Mouse (Mus musculus) heart, postnatal 0 days (tissue): ENCODE measurements around the gene Myrf. TPM values are rescaled to one million over a fixed set of nuclear protein-coding genes. Genes with fewer than 3 reads are reported as not detected.
A peak's percentile ranks its signal among the peaks of the same experiment; 100 is the strongest.

Experiments used
- ATAC-seq: fragments of 200-750 bp; cut with Nextera tagmentation; 2 replicates; pipeline ENCODE4 v1.8.0; 2017; ENCODE audit warnings: low read depth, moderate number of reproducible peaks, moderate library complexity; ENCODE audit not compliant: insufficient read depth
- DNase-seq: peaks from one replicate; pipeline ENCODE4 v3.0.0-alpha.2; 2016; ENCODE audit warnings: low spot score
- H3K27ac ChIP-seq: fragments of 300-500 bp; sonication (generic); 2 replicates; pipeline ENCODE4 v1.5.1; 2014; ENCODE audit warnings: low read depth, mild to moderate bottlenecking
- H3K27me3 ChIP-seq: fragments of 300-500 bp; sonication (generic); 2 replicates; pipeline ENCODE4 v1.6.1; 2014; ENCODE audit warnings: low read length, mixed read lengths; ENCODE audit not compliant: control insufficient read depth, insufficient read depth
- H3K36me3 ChIP-seq: fragments of 300-500 bp; sonication (generic); replicated peaks from 2 replicates; pipeline ENCODE4 v1.6.1; 2014; ENCODE audit warnings: low read length, mixed read lengths; ENCODE audit not compliant: control insufficient read depth, insufficient read depth
- H3K4me1 ChIP-seq: fragments of 300-500 bp; sonication (generic); 2 replicates; pipeline ENCODE4 v1.6.1; 2014; ENCODE audit warnings: antibody characterized with exemption; ENCODE audit not compliant: control insufficient read depth, insufficient read depth
- H3K4me2 ChIP-seq: fragments of 300-500 bp; sonication (generic); 2 replicates; pipeline ENCODE4 v1.6.1; 2014; ENCODE audit warnings: low read depth, mild to moderate bottlenecking, low read length, moderate library complexity
- H3K4me3 ChIP-seq: fragments of 300-500 bp; sonication (generic); 2 replicates; pipeline ENCODE4 v1.5.1; 2014; ENCODE audit warnings: low read depth, low read length
- H3K9ac ChIP-seq: fragments of 300-500 bp; sonication (generic); replicated peaks from 2 replicates; pipeline ENCODE4 v1.6.1; 2014; ENCODE audit warnings: low read depth, low read length, mixed read lengths
- H3K9me3 ChIP-seq: fragments of 300-500 bp; sonication (generic); replicated peaks from 2 replicates; pipeline ENCODE4 v1.6.1; 2016; ENCODE audit warnings: low read length; ENCODE audit not compliant: control insufficient read depth
- CTCF ChIP-seq: IDR thresholded peaks from 2 replicates; pipeline ENCODE4 v1.5.1; 2016; ENCODE audit warnings: antibody characterized with exemption, control low read depth, low read depth
- EP300 ChIP-seq: IDR thresholded peaks from 2 replicates; pipeline ENCODE4 v1.6.1; 2016; ENCODE audit warnings: antibody characterized with exemption, low read depth
- WGBS: fragments of 180-500 bp; shearing (Covaris S2); extraction: QIAGEN DNeasy Blood & Tissue Kit; methylation state at CpG from one replicate; pipeline ENCODE4 v1.1.7; 2014; 5-methylcytosine and 5-hydroxymethylcytosine counted together
- polyA plus RNA-seq: library from polyadenylated mRNA; unstranded; fragments of >200 nt; fragmentation: Nextera tagmentation; extraction: Ambion mirVana; gene quantifications from 2 replicates; pipeline ENCODE4 v1.2.1, GENCODE M21; 2015
- total RNA-seq: library from RNA; depleted of rRNA; stranded (reverse); fragments of >200 nt; gene quantifications from 2 replicates; pipeline ENCODE4 v1.2.3, GENCODE M21; 2014; ENCODE audit warnings: low replicate concordance; rRNA removed

Gene Myrf
- 4.9 and 5.3 TPM in 2 replicates for total RNA-seq
- polyA plus RNA-seq: 1.3 and 1.6 TPM in 2 replicates

DNA sequence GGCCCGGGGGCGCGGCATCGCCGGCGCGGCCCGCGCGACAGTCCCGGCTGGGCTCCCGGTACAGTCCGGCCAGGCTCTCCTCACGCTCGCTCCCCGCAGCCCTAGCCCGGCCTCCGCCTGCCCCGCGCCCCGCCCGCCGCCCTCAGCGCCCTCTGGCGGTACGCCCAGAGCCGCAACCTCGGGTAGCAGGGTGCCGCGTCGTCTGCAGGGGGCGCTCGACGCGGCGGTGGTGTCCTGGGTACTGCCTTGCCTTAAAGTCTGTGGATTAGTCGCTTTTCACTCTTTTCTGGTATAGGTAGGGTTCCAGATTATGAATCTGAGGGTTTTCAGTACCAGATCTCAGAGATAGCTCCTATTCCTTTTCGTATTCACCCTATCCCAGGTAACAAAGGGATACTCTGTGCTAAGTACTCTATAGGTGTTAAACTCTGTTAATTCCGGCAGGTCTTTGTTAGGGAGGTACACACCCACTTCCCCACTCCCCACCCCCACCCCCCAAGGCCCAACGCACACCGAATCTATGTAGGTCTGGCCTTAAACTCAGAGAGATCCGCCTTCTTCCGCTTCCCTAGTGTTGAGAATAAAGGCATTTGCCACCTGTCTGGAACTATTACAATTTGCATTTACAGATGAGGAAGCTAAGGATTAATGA, at the start of gene Myrf:
Myrf (minus strand) TSS at position 95 of the 652 bp plus-strand sequence.
- WGBS: 7% methylated on average over 43 of the region's 43 CpGs
- H3K27ac ChIP-seq: no peak within 1 kb of the TSS
- DNase-seq: peak; percentile 59

DNA sequence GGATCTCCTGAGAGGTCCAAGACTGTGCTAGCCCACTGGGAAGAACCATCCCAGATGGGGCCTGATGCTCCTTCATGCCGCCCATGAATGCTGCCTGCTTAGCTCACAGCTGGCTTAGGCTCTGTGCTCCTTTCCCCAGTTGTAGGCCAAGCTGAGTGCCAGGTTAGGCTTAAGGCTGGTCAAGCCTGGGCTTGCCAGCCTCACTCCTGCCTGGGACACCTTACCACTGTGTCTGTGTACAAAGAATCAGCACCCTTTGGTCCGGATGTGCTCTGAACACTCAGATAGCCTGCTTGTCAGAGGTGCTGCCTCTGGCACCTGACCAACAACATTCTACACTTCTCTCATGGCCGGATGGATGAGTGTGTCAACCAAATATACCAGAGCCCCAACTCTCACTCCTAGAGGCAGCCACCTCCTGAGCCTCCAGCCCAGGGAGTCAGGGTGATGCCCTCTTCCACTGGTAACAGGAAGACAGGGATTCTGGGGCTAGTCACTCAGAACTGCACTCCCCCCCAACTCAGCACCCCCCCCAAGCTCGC, 49.1 kb upstream of the Myrf start:
- ATAC-seq: no peak
- H3K27ac ChIP-seq: peak overlapping the region; percentile 50; the same call in 1 of the 2 replicates
- WGBS: 47% methylated on average over 4 of the region's 4 CpGs

More for the DNA sequence above, at the start of gene Myrf:
- Histone ChIP-seq H3K9ac (peak within 1 kb of the TSS; percentile 37; the same call in 1 of the 2 replicates), H3K36me3 (no peaks in the 10 kb centered on the region), H3K4me2 (peak within 1 kb of the TSS; percentile 75), H3K27me3 (peaks cover 15% of the 10 kb centered on the region), H3K4me3 (peak within 1 kb of the TSS; percentile 51), H3K9me3 (no peaks in the 10 kb centered on the region), H3K4me1 (0 out of 2 replicates have a peak, but pooled peaks cover 4% of the 10 kb centered on the region)
- ATAC-seq: peak; percentile 83
- TF ChIP-seq EP300 (no peak), CTCF (peak; percentile 79)

DNA sequence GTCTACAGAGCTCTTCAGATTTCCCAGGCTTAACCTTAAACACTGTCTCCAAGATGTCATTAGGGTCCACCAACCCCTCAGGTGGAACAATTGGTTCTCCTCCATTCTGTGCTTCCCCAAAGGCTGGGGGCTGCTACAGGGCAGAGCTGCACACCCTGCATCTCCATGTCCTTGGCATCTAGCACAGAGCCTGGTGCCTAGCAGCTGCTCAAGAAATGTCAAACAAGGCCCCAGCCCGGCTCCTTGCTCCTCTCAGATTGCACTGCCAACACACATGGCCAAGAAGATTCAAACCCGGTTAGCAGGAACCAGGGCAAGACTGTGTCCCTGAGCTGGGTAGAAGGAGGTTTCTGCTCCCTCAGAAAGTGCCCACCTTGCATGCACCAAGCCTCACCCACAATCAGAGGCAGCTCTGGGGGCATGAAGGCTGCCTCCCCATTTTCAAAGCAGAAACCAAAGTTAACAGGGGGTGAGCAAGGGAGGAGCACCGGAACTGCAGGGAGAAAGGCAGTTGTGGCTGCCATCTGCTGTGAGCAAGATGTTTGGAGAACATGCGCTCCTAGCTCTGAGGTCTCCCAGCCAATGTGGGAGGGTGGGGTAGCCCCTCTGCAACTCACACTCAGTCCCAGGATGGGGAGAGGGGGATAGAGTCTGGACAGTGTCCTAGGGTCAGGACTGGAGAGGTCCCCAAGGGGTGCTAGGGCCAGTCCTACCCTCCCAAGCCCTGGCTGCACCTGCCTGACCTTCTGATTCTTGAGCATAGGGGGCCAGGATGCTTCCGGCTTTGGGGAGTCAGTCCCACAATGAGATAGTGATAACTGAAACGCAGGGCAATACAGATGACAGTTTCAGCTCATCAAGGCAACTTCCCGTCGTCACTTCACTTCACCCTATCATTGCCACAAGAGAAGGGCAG, 47.8 kb upstream of the Myrf start:
- no peaks in the 10 kb centered on the region for H3K27me3 ChIP-seq
- TF ChIP-seq CTCF (no peak), EP300 (no peak)
- H3K4me1 ChIP-seq: 0 out of 2 replicates have a peak, but pooled peaks cover 4% of the 10 kb centered on the region
- no peaks in the 10 kb centered on the region for H3K36me3 ChIP-seq
- no peak overlapping the region for H3K9ac ChIP-seq
- 76% methylated on average over 8 of the region's 8 CpGs for WGBS
- ATAC-seq (no peak), DNase-seq (no peak)
- H3K4me2 ChIP-seq: no peak overlapping the region
- no peak overlapping the region for H3K4me3 ChIP-seq
- no peaks in the 10 kb centered on the region for H3K9me3 ChIP-seq
- no peak overlapping the region for H3K27ac ChIP-seq

More for the DNA sequence above, 49.1 kb upstream of the Myrf start:
- H3K27me3 ChIP-seq: no peaks in the 10 kb centered on the region
- TF ChIP-seq EP300 (no peak), CTCF (no peak)
- H3K9ac ChIP-seq: no peak overlapping the region
- no peaks in the 10 kb centered on the region for H3K36me3 ChIP-seq
- H3K4me3 ChIP-seq: no peak overlapping the region
- H3K4me2 ChIP-seq: no peak overlapping the region
- H3K4me1 ChIP-seq: peaks cover 8% of the 10 kb centered on the region; the same call in 1 of the 2 replicates
- no peak for DNase-seq
- H3K9me3 ChIP-seq: no peaks in the 10 kb centered on the region

DNA sequence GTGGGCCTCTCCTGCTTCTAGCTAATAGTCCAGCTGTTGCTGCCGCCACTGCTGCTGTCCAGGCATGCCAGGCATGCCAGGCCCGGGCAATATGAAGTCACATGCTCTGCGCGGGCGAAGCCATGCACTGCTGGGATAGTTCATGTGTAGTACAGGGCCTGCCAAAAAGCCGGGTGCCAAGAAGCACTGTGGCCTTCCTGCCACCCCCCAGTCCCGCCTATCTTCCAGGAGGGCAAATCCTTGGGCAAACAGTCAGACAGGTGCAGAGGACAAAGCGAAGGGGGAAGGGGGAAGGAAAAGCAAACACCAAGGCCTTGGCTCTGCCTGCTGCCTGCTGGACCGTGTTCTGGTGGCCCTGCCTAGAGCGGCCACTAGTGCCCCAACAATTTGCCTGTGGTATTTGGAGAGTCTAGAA, 45.9 kb upstream of the Myrf start:
- ATAC-seq (peak; percentile 19; the same call in 1 of the 2 replicates), DNase-seq (no peak)
- Histone ChIP-seq H3K4me2 (no peak overlapping the region), H3K36me3 (no peaks in the 10 kb centered on the region), H3K4me3 (no peak overlapping the region), H3K27ac (no peak overlapping the region), H3K9ac (no peak overlapping the region), H3K4me1 (peaks cover 11% of the 10 kb centered on the region), H3K9me3 (no peaks in the 10 kb centered on the region), H3K27me3 (no peaks in the 10 kb centered on the region)
- TF ChIP-seq CTCF (no peak), EP300 (no peak)
- whole genome bisulfite sequencing: 78% methylated on average over 10 of the region's 10 CpGs
